Mouse (Mus musculus) kidney, adult 2 months (tissue): ENCODE results near the gene Ano3.

ENCODE experiments used
- CTCF ChIP-seq: fragments of 200-500 bp; conservative IDR thresholded peaks from 2 replicates; pipeline ENCODE4 v1.5.1; 2011; ENCODE audit warnings: low read depth, mild to moderate bottlenecking, control low read depth, low read length, moderate library complexity, mixed read lengths; ENCODE audit not compliant: insufficient read depth, insufficient read length
- POLR2A ChIP-seq: fragments of 200-500 bp; IDR thresholded peaks from one replicate; pipeline ENCODE4 v1.6.1; 2011; ENCODE audit warnings: low read depth, low read length, control low read depth

GRCm38 (mm10) chr2:110863376-110863775, 87.3 kb downstream of the Ano3 start:
- no peak for TF ChIP-seq CTCF
- TF ChIP-seq POLR2A, result no peak
